Mouse (Mus musculus) erythroblast, embryonic 14.5 days (primary cell): ENCODE data around the gene Smad1. TPM values are rescaled to one million over a fixed set of nuclear protein-coding genes. Genes with fewer than 3 reads are reported as not detected.

ENCODE experiments used
- H3K27me3 ChIP-seq: 2 replicates; pipeline ENCODE4 v1.6.1; 2012; ENCODE audit warnings: inconsistent platforms; ENCODE audit not compliant: control insufficient read depth
- H3K36me3 ChIP-seq: 2 replicates; pipeline ENCODE4 v1.6.1; 2012; ENCODE audit warnings: mild to moderate bottlenecking, inconsistent platforms; ENCODE audit not compliant: control insufficient read depth
- H3K4me1 ChIP-seq: 2 replicates; pipeline ENCODE4 v1.6.1; 2012; ENCODE audit warnings: inconsistent platforms; ENCODE audit not compliant: control insufficient read depth
- H3K4me3 ChIP-seq: replicated peaks from 2 replicates; pipeline ENCODE3; 2012; ENCODE audit warnings: moderate library complexity, mild to moderate bottlenecking, inconsistent platforms
- H3K9me3 ChIP-seq: 2 replicates; pipeline ENCODE4 v1.6.1; 2012; ENCODE audit warnings: low read length, inconsistent platforms, mixed read lengths; ENCODE audit not compliant: control insufficient read depth
- GATA1 ChIP-seq: IDR thresholded peaks from 2 replicates; pipeline ENCODE4 v1.6.1; 2012; ENCODE audit warnings: low read length, inconsistent platforms, mixed read lengths
- TAL1 ChIP-seq: IDR thresholded peaks from 3 replicates; pipeline ENCODE4 v1.6.1; 2012; ENCODE audit warnings: low read length, inconsistent platforms, mixed read lengths
- polyA plus RNA-seq: library from polyadenylated mRNA; stranded (reverse); fragments of >175 nt; gene quantifications from 2 replicates; pipeline ENCODE4 v1.2.3, GENCODE M21; 2012

Gene Smad1
- polyA plus RNA-seq, 1 experiment: 0.06 TPM

DNA sequence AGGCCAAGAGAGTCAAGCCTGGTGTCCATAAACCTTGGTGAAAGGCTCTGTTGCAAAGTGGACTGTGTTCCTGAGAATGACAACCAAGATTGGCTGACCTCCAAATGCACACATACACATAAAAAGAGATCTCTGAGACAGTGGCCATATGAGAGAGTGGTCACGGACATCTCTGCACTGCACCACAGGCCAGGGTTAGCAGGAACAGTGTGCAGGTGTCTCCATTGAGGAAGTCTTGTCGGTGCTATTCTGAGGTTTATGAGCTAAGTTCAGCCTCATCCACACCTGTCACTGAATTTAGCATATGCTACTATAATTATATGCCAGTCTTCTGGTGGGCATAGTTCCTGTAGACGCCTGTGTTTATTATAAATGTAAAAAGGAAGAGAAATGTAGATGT, 33.6 kb downstream of the Smad1 start:
- TF ChIP-seq GATA1 (no peak), TAL1 (no peak)
- no peak overlapping the region for H3K4me3 ChIP-seq

GRCm38 (mm10) chr8:79364806-79365205, 34.5 kb downstream of the Smad1 start:
- peaks cover 2% of the 10 kb centered on the region for H3K4me1 ChIP-seq
- no peak for TF ChIP-seq GATA1
- TF ChIP-seq TAL1: no peak
- no peaks in the 10 kb centered on the region for H3K9me3 ChIP-seq
- no peaks in the 10 kb centered on the region for H3K27me3 ChIP-seq
- H3K36me3 ChIP-seq: no peaks in the 10 kb centered on the region; the same call in 1 of the 2 replicates
- no peak overlapping the region for H3K4me3 ChIP-seq

More for the DNA sequence above, 33.6 kb downstream of the Smad1 start:
- Histone ChIP-seq H3K9me3 (no peaks in the 10 kb centered on the region), H3K4me1 (peaks cover 2% of the 10 kb centered on the region), H3K36me3 (no peaks in the 10 kb centered on the region; the same call in 1 of the 2 replicates), H3K27me3 (no peaks in the 10 kb centered on the region)

DNA sequence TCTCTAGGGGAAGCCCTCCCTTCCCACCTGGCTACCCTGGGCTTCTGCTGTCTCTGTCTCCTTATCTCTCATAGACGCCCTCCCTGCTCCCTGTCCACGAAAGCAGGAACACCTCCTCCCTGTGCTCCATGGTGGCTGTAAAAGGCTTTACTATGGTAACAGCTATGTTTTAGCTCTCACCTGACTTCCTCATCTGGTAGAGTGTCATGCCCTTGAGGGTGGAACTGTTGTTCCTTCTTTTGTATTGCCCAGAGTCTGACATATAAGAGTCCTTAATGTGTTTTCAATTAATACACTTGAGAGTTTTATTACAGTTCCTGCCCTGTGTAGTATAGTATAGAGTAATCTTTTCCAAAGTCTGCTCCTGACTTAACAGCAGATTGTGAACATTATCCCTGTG, 36.9 kb downstream of the Smad1 start:
- no peak for TF ChIP-seq GATA1
- TF ChIP-seq TAL1: no peak
- H3K36me3 ChIP-seq: no peaks in the 10 kb centered on the region
- no peaks in the 10 kb centered on the region for H3K27me3 ChIP-seq
- H3K4me1 ChIP-seq: peaks cover 2% of the 10 kb centered on the region
- H3K9me3 ChIP-seq: no peaks in the 10 kb centered on the region
- no peak overlapping the region for H3K4me3 ChIP-seq

DNA sequence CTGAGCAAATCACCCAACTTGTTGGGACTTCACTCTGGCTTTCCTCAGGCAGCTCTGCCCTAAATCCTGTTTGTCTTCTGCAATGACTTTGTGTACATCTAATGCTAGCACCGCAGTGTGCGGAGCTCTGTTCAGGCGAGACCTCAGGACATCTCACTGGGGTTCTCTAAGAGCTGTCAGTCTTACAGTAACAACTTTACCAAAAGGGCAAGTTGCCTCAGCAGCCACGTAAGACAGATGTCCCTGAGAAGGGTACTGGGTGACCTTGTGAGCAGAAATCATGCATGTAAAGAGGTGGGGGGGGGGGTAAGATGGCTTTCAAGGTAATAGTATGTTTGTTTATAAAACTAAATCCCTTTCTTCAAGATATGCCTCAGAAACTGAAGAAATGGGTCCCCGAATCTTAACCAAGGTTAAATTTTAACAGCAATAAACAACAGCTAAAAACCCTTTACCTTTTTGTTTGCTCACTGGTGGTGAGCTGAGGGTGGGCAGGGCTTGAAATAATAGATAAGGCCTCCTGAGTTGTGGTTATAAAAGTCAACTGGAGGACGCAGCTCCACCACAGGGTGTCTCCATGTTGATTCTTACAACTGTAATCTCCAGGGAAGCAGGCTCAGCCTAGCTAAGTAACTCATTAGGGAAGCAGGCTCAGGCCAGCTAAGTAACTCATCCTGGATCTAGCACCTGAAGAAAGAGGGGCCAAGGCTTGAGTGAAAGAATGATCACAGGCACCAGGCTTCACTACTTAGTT, 38.4 kb downstream of the Smad1 start:
- Histone ChIP-seq H3K27me3 (no peaks in the 10 kb centered on the region), H3K4me3 (no peak overlapping the region), H3K9me3 (no peaks in the 10 kb centered on the region), H3K4me1 (peaks cover 2% of the 10 kb centered on the region), H3K36me3 (peaks cover 3% of the 10 kb centered on the region; the same call in 1 of the 2 replicates)
- TF ChIP-seq TAL1 (no peak), GATA1 (no peak)

DNA sequence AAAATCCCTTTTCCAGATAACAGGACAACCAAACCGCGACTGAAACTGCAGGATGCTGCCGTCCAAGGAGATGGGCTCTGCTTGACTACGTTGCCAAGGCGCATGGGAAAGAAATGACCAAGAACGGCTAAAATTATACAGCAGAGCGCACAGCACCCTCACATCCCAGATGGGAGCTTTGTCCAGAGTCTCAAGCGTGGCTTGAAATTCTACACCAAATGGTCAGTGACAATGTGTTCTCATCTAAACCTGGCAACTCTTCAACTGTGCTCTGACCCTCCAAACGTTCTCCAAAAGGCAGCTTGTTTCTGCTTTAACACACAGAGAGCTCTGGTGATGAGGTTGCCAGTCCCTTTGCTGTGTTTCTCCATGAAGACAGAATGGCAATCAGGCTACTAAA, 39.0 kb downstream of the Smad1 start:
- Histone ChIP-seq H3K27me3 (no peaks in the 10 kb centered on the region), H3K9me3 (no peaks in the 10 kb centered on the region), H3K36me3 (peaks cover 3% of the 10 kb centered on the region; the same call in 1 of the 2 replicates), H3K4me3 (no peak overlapping the region), H3K4me1 (peaks cover 2% of the 10 kb centered on the region)
- TF ChIP-seq GATA1: no peak
- no peak for TF ChIP-seq TAL1

- Histone ChIP-seq H3K9me3 (no peaks in the 10 kb centered on the region), H3K4me3 (no peak overlapping the region), H3K4me1 (no peaks in the 10 kb centered on the region), H3K27me3 (no peaks in the 10 kb centered on the region), H3K36me3 (peaks cover 3% of the 10 kb centered on the region; the same call in 1 of the 2 replicates)
- TF ChIP-seq TAL1: no peak
- no peak for TF ChIP-seq GATA1
Measured at GRCm38 (mm10) chr8:79355721-79356434, 43.4 kb downstream of the Smad1 start.

DNA sequence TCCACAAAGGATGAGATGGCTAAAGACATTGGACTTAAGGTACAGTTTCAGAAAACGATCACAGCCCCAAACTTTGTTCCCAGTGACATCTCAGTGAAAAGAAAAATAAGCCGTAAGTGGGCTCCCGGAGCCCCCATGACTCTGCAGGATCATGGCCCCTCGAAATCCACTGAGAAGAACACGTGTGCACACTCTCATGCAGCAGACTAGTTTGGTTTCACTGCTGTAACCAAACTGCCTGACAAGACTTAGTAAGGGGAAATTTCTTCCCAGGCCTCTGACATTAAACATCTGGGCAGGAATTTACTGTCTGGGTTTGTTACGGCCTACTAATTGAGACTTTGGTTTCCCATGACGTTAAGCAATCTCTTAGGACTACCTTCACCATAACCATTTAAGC, 45.3 kb downstream of the Smad1 start:
- no peaks in the 10 kb centered on the region for H3K9me3 ChIP-seq
- TF ChIP-seq GATA1: no peak
- TF ChIP-seq TAL1: no peak
- no peaks in the 10 kb centered on the region for H3K4me1 ChIP-seq
- no peak overlapping the region for H3K4me3 ChIP-seq
- H3K27me3 ChIP-seq: no peaks in the 10 kb centered on the region
- peaks cover 3% of the 10 kb centered on the region; the same call in 1 of the 2 replicates for H3K36me3 ChIP-seq

DNA sequence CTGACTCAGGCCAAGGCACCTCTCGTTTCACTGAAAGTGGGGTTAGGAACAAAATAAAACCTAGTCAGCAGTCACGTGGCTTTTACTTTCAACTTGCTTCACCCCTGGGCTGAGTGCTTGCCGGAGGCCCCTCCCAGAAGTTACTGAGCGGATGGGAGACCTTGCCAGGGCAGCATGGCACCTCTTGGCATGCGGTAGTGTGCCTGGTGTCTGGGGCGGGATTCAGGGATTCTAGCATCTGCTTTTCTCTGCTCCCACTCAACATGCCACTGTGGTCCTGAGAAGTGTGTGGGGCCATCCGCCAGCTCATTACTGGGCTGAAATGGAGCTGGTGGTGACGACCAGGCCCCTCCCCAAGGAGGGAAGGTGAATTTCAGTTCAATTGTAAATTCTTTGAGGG, 47.4 kb downstream of the Smad1 start:
- peaks cover 3% of the 10 kb centered on the region; the same call in 1 of the 2 replicates for H3K36me3 ChIP-seq
- no peak overlapping the region for H3K4me3 ChIP-seq
- H3K9me3 ChIP-seq: no peaks in the 10 kb centered on the region
- H3K4me1 ChIP-seq: no peaks in the 10 kb centered on the region
- H3K27me3 ChIP-seq: no peaks in the 10 kb centered on the region
- no peak for TF ChIP-seq TAL1
- TF ChIP-seq GATA1: no peak

DNA sequence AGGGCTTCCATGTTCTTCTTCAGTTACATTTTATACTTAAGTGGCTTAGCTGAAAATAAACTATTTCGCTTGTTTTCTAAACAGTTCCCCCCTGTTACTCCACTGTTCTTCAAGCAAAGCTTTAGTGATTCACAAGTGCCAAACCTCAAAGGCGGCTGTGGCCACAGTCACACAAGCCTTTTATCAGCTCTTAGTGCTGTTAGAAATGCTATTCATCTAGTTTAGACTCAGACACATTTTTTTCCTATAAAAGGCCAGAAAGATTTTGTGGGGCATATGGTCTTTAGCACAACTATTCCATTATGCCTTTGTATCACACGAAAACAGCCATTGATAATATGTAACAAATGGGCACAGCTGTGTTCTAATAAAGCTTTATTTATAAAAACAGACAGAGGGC, 48.5 kb downstream of the Smad1 start:
- H3K4me3 ChIP-seq: no peak overlapping the region
- H3K27me3 ChIP-seq: no peaks in the 10 kb centered on the region
- H3K4me1 ChIP-seq: no peaks in the 10 kb centered on the region
- no peak for TF ChIP-seq TAL1
- TF ChIP-seq GATA1: no peak
- no peaks in the 10 kb centered on the region; the same call in 1 of the 2 replicates for H3K36me3 ChIP-seq
- H3K9me3 ChIP-seq: no peaks in the 10 kb centered on the region
